Mouse (Mus musculus): ENCODE results near the gene Rps6kl1. TPM values are rescaled to one million over a fixed set of nuclear protein-coding genes. Genes with fewer than 3 reads are reported as not detected.

Gene Rps6kl1
- total and polyA plus RNA-seq, 3 experiments: 0.03 to 0.11 TPM; not detected in 1

GRCm38 (mm10) chr12:85115678-85116077 lies 35.4 kb downstream of the Rps6kl1 start:
- TF ChIP-seq CTCF (IDR thresholded peaks at IDR 0.05; ENCODE audit: low read depth, low read length): no peak
- TF ChIP-seq POLR2AphosphoS5 (IDR thresholded peaks at IDR 0.05; ENCODE audit: insufficient replicate concordance, low read depth, low read length): no peak
- TF ChIP-seq GATA2 (IDR thresholded peaks at IDR 0.05; ENCODE audit: borderline replicate concordance, low read depth, low read length): no peak
- TF ChIP-seq GATA1 (IDR thresholded peaks at IDR 0.05; ENCODE audit: borderline replicate concordance, low read length): no peak
- no peak for TF ChIP-seq TAL1 (conservative IDR thresholded peaks at IDR 0.05; ENCODE audit: low read depth, low read length)
- ATAC-seq (ENCODE audit: extremely low read depth, insufficient number of reproducible peaks, low FRiP score, poor library complexity, severe bottlenecking) (no peak), DNase-seq (ENCODE audit: low spot score) (no peak)
- Histone ChIP-seq H3K9me3 (replicated peaks) (no peaks in the 10 kb centered on the region), H3K36me3 (replicated peaks) (peaks cover 85% of the 10 kb centered on the region), H3K4me3 (ENCODE audit: low read depth, low read length) (no peak overlapping the region), H3K27me3 (ENCODE audit: insufficient read depth, low read length) (no peaks in the 10 kb centered on the region), H3K4me1 (ENCODE audit: insufficient read depth, low read depth, low read length) (peaks cover 44% of the 10 kb centered on the region)

- H3K27me3 ChIP-seq (ENCODE audit: insufficient read depth, low read length): no peaks in the 10 kb centered on the region
- DNase-seq (ENCODE audit: low spot score): no peak
- TF ChIP-seq TAL1 (conservative IDR thresholded peaks at IDR 0.05; ENCODE audit: low read depth, low read length): no peak
- no peak for TF ChIP-seq POLR2AphosphoS5 (IDR thresholded peaks at IDR 0.05; ENCODE audit: insufficient replicate concordance, low read depth, low read length)
- TF ChIP-seq CTCF (IDR thresholded peaks at IDR 0.05; ENCODE audit: low read depth, low read length): no peak
- no peak for TF ChIP-seq GATA1 (IDR thresholded peaks at IDR 0.05; ENCODE audit: borderline replicate concordance, low read length)
- TF ChIP-seq GATA2 (IDR thresholded peaks at IDR 0.05; ENCODE audit: borderline replicate concordance, low read depth, low read length): no peak
- peaks cover 61% of the 10 kb centered on the region for H3K4me1 ChIP-seq (ENCODE audit: insufficient read depth, low read depth, low read length)
- no peak for ATAC-seq (ENCODE audit: extremely low read depth, insufficient number of reproducible peaks, low FRiP score, poor library complexity, severe bottlenecking)
- no peaks in the 10 kb centered on the region for H3K9me3 ChIP-seq (replicated peaks)
- no peak overlapping the region for H3K4me3 ChIP-seq (ENCODE audit: low read depth, low read length)
- H3K36me3 ChIP-seq (replicated peaks): peaks cover 70% of the 10 kb centered on the region
These were observed 37.1 kb downstream of the Rps6kl1 start for GRCm38 (mm10) chr12:85113917-85114316.

DNA sequence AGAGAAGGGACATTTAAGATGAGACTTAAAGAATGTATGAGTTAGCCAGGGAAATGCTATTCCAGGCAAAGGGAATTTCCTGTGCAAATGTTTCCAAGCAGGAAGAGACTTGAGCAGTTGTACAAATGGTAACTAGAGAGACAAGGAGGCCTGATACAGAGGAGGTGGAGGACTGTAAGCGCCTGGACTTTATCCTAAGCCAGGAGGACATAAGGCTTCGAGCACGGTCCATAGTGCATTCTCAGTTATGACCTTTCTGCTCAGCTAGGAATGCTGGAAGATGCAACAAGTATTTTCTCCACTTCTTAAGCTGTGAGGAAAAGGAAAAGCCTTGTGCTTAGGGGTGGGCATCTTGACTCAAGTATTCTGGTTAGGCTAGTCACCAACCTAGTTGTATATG lies 37.7 kb downstream of the Rps6kl1 start:
- H3K36me3 ChIP-seq (replicated peaks): peaks cover 64% of the 10 kb centered on the region
- no peak for ATAC-seq (ENCODE audit: extremely low read depth, insufficient number of reproducible peaks, low FRiP score, poor library complexity, severe bottlenecking)
- H3K9me3 ChIP-seq (replicated peaks): no peaks in the 10 kb centered on the region
- no peak for DNase-seq (ENCODE audit: low spot score)
- no peak for TF ChIP-seq GATA1 (IDR thresholded peaks at IDR 0.05; ENCODE audit: borderline replicate concordance, low read length)
- no peak for TF ChIP-seq CTCF (IDR thresholded peaks at IDR 0.05; ENCODE audit: low read depth, low read length)
- TF ChIP-seq POLR2AphosphoS5 (IDR thresholded peaks at IDR 0.05; ENCODE audit: insufficient replicate concordance, low read depth, low read length): no peak
- TF ChIP-seq GATA2 (IDR thresholded peaks at IDR 0.05; ENCODE audit: borderline replicate concordance, low read depth, low read length): no peak
- TF ChIP-seq TAL1 (conservative IDR thresholded peaks at IDR 0.05; ENCODE audit: low read depth, low read length): no peak
- H3K4me1 ChIP-seq (ENCODE audit: insufficient read depth, low read depth, low read length): peaks cover 62% of the 10 kb centered on the region
- H3K27me3 ChIP-seq (ENCODE audit: insufficient read depth, low read length): no peaks in the 10 kb centered on the region
- H3K4me3 ChIP-seq (ENCODE audit: low read depth, low read length): no peak overlapping the region

- DNase-seq (ENCODE audit: low spot score) (no peak), ATAC-seq (ENCODE audit: extremely low read depth, insufficient number of reproducible peaks, low FRiP score, poor library complexity, severe bottlenecking) (no peak)
- Histone ChIP-seq H3K27me3 (ENCODE audit: insufficient read depth, low read length) (no peaks in the 10 kb centered on the region), H3K4me3 (ENCODE audit: low read depth, low read length) (peak overlapping the region; percentile 31; the same call in 1 of the 2 replicates), H3K9me3 (replicated peaks) (no peaks in the 10 kb centered on the region), H3K4me1 (ENCODE audit: insufficient read depth, low read depth, low read length) (peaks cover 61% of the 10 kb centered on the region), H3K36me3 (replicated peaks) (peaks cover 60% of the 10 kb centered on the region)
- TF ChIP-seq GATA1 (IDR thresholded peaks at IDR 0.05; ENCODE audit: borderline replicate concordance, low read length): no peak
- no peak for TF ChIP-seq GATA2 (IDR thresholded peaks at IDR 0.05; ENCODE audit: borderline replicate concordance, low read depth, low read length)
- TF ChIP-seq POLR2AphosphoS5 (IDR thresholded peaks at IDR 0.05; ENCODE audit: insufficient replicate concordance, low read depth, low read length): no peak
- no peak for TF ChIP-seq TAL1 (conservative IDR thresholded peaks at IDR 0.05; ENCODE audit: low read depth, low read length)
- no peak for TF ChIP-seq CTCF (IDR thresholded peaks at IDR 0.05; ENCODE audit: low read depth, low read length)
These were observed 38.4 kb downstream of the Rps6kl1 start for GRCm38 (mm10) chr12:85112550-85113251.

GRCm38 (mm10) chr12:85110698-85111592 lies 40.1 kb downstream of the Rps6kl1 start, which contains the start of the genes Prox2 and Dlst:
Gene Prox2, minus strand, starts transcription at chr12:85110759.
Gene Dlst, plus strand, starts transcription at chr12:85110833.
- peak; percentile 65 for ATAC-seq (ENCODE audit: extremely low read depth, insufficient number of reproducible peaks, low FRiP score, poor library complexity, severe bottlenecking)
- 0 out of 2 replicates have a peak, but pooled peaks have one; percentile 38 for TF ChIP-seq POLR2AphosphoS5 (IDR thresholded peaks at IDR 0.05; ENCODE audit: insufficient replicate concordance, low read depth, low read length)
- no peak for TF ChIP-seq TAL1 (conservative IDR thresholded peaks at IDR 0.05; ENCODE audit: low read depth, low read length)
- Histone ChIP-seq H3K4me3 (ENCODE audit: low read depth, low read length) (peak within 1 kb of the TSS; percentile 86), H3K27me3 (ENCODE audit: insufficient read depth, low read length) (no peaks in the 10 kb centered on the region), H3K36me3 (replicated peaks) (peaks cover 52% of the 10 kb centered on the region), H3K9me3 (replicated peaks) (no peaks in the 10 kb centered on the region), H3K4me1 (ENCODE audit: insufficient read depth, low read depth, low read length) (peaks cover 56% of the 10 kb centered on the region)
- peak; percentile 96 for DNase-seq (ENCODE audit: low spot score)
